Mouse (Mus musculus) hindbrain, embryonic 13.5 days (tissue): ENCODE data around the gene Arhgef10l. TPM values are rescaled to one million over a fixed set of nuclear protein-coding genes. Genes with fewer than 3 reads are reported as not detected.
"Not testable (repeated sequence)": the region's sequence is repeated elsewhere in the genome, so short reads cannot be mapped to it uniquely, and the experiment has no call there.

Experiments used
- ATAC-seq: fragments of 200-750 bp; cut with Nextera tagmentation; 2 replicates; pipeline ENCODE4 v1.8.0; 2017; ENCODE audit warnings: moderate TSS enrichment; ENCODE audit not compliant: low FRiP score
- H3K27ac ChIP-seq: fragments of 300-500 bp; sonication (generic); 2 replicates; pipeline ENCODE4 v1.5.1; 2015; ENCODE audit warnings: inconsistent platforms, mild to moderate bottlenecking, moderate library complexity
- H3K27me3 ChIP-seq: fragments of 300-500 bp; sonication (generic); 2 replicates; pipeline ENCODE4 v1.6.1; 2015; ENCODE audit warnings: mild to moderate bottlenecking, inconsistent platforms
- H3K36me3 ChIP-seq: fragments of 300-500 bp; sonication (generic); 2 replicates; pipeline ENCODE4 v1.6.1; 2015; ENCODE audit warnings: mild to moderate bottlenecking, inconsistent platforms
- H3K4me1 ChIP-seq: fragments of 300-500 bp; sonication (generic); replicated peaks from 2 replicates; pipeline ENCODE4 v1.6.1; 2015; ENCODE audit warnings: inconsistent platforms
- H3K4me2 ChIP-seq: fragments of 300-500 bp; sonication (generic); 2 replicates; pipeline ENCODE4 v1.6.1; 2015; ENCODE audit warnings: inconsistent platforms, mild to moderate bottlenecking, moderate library complexity
- H3K4me3 ChIP-seq: fragments of 300-500 bp; sonication (generic); 2 replicates; pipeline ENCODE4 v1.5.1; 2015; ENCODE audit warnings: mild to moderate bottlenecking, inconsistent platforms
- H3K9ac ChIP-seq: fragments of 300-500 bp; sonication (generic); 2 replicates; pipeline ENCODE4 v1.6.1; 2015; ENCODE audit warnings: mild to moderate bottlenecking, inconsistent platforms
- H3K9me3 ChIP-seq: fragments of 300-500 bp; sonication (generic); 2 replicates; pipeline ENCODE4 v1.6.1; 2016; ENCODE audit warnings: inconsistent platforms
- WGBS: fragments of 180-500 bp; shearing (Covaris S2); methylation state at CpG from one replicate; pipeline ENCODE4 v1.1.7; 2015; 5-methylcytosine and 5-hydroxymethylcytosine counted together
- polyA plus RNA-seq: library from polyadenylated mRNA; unstranded; fragments of >200 nt; fragmentation: Nextera tagmentation; extraction: Ambion mirVana; gene quantifications from 2 replicates; pipeline ENCODE4 v1.2.1, GENCODE M21; 2015

Gene Arhgef10l
- polyA plus RNA-seq, 1 experiment from 2014 or later: 23.2 TPM

DNA sequence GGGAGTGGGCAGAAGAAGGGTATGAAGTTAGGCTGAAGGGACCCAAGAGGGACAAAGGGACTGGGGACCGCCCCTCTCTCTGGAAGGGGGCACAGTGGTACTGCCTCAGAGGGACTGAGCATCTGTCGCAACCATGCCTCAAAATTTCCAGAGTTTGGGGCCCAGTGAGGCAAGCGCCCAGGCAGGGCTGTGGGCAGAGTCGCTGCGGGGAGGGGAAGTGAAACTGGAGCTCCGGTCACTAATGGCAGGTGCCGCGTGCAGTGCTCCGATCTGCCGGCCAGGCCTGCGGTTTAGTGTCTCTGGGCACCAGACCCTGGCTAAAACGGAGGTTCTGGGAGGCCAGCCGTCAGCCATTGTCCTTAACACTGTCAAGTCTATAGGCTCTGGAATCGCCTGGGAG, 99.0 kb downstream of the Arhgef10l start:
- Histone ChIP-seq H3K9me3 (peaks cover under 1% of the 10 kb centered on the region; the same call in 1 of the 2 replicates), H3K4me1 (peaks cover 9% of the 10 kb centered on the region; the same call in 1 of the 2 replicates), H3K4me2 (no peak overlapping the region), H3K27ac (no peak overlapping the region), H3K9ac (no peak overlapping the region), H3K36me3 (peaks cover 94% of the 10 kb centered on the region), H3K4me3 (no peak overlapping the region), H3K27me3 (no peaks in the 10 kb centered on the region)
- no peak for ATAC-seq
- 91% methylated on average over 14 of the region's 14 CpGs for WGBS

DNA sequence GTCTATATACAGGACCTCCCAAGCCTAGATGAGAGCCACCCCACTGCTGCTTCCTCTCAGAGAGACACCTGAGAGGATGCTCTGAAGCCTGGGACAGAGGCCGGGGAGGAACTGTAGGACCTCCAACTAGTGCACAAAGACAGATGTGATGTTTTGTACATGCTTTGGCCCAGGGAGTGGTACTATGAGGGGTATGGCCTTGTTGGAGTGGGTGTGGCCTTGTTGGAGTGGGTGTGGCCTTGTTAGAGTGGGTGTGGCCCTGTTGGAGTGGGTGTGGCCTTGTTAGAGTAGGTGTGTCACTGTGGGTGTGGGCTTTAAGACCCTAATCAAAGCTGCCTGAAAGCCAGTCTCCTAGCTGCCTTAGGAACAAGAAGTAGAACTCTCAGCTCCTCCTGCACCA, 101.4 kb downstream of the Arhgef10l start:
- H3K9ac ChIP-seq, H3K27me3 ChIP-seq, H3K27ac ChIP-seq, H3K4me1 ChIP-seq, H3K4me2 ChIP-seq, H3K4me3 ChIP-seq, ATAC-seq, H3K9me3 ChIP-seq: not testable (repeated sequence)
- peaks cover 95% of the 10 kb centered on the region for H3K36me3 ChIP-seq
- WGBS: 78% methylated on average over 1 of the region's 1 CpGs

DNA sequence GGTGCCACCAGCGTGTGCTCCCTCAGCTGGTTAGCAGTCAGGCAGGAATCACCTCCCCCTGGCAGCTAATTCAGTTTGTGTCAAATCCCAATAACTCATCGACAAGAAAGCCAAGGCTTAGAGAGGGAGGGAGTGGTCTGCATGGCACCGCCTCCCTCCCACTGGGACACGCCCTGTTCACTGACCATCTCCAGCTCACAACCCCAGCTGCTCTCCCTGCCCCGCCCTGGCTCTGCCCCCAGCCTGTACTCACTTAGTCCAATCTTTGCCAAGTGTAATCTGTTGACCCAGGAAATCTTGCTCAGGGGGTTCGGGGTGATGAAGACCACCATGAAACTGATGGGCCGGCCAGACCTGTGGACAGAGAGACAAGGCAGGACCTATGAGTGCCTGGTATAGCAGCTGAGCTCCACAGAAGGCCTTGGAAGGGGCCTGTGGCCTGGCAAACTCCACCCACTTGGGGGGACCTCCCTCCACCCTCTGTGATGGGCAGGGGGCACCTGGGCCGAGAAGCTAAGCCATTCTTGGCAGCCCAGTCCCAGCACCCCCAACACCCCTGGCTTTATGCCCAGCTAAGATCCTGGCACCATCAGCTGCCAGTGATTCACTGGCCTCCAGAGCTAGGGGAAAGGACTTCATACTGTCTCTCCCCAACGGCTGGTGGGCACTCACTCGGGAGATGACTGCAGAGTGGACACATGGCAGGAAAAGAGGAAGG, 103.2 kb downstream of the Arhgef10l start:
- H3K4me3 ChIP-seq: no peak overlapping the region
- no peak overlapping the region for H3K4me2 ChIP-seq
- no peak overlapping the region for H3K9ac ChIP-seq
- ATAC-seq: peak; percentile 51; the same call in 1 of the 2 replicates
- H3K9me3 ChIP-seq: peaks cover 6% of the 10 kb centered on the region
- WGBS: 75% methylated on average over 10 of the region's 10 CpGs
- H3K27me3 ChIP-seq: no peaks in the 10 kb centered on the region
- H3K27ac ChIP-seq: peak overlapping the region; percentile 67
- peaks cover 92% of the 10 kb centered on the region for H3K36me3 ChIP-seq
- H3K4me1 ChIP-seq: peaks cover 9% of the 10 kb centered on the region; the same call in 1 of the 2 replicates

DNA sequence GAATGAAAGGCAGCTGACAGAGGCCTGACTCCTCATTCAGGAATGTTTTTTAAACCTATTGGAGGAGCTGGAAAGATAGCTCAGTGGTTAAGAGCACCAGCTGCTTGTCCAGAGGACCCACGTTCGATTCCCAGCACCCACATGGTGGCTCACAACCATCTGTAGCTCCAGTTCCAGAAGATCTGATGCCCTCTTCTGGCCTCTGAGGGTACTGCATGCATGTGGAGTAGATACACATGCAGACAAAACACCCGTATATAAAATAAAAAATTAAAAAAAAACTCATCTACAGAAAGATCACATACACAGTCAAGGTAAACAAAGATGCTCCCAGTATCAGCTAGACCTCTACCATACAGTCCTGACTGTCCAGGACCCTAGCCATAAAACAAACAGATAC, 104.1 kb downstream of the Arhgef10l start:
- Histone ChIP-seq H3K9me3 (peaks cover 6% of the 10 kb centered on the region), H3K4me1 (peaks cover 11% of the 10 kb centered on the region; the same call in 1 of the 2 replicates), H3K4me3 (no peak overlapping the region), H3K27me3 (no peaks in the 10 kb centered on the region), H3K4me2 (no peak overlapping the region), H3K36me3 (peaks cover 92% of the 10 kb centered on the region), H3K27ac (no peak overlapping the region), H3K9ac (no peak overlapping the region)
- no peak for ATAC-seq
- WGBS: 98% methylated on average over 3 of the region's 3 CpGs

DNA sequence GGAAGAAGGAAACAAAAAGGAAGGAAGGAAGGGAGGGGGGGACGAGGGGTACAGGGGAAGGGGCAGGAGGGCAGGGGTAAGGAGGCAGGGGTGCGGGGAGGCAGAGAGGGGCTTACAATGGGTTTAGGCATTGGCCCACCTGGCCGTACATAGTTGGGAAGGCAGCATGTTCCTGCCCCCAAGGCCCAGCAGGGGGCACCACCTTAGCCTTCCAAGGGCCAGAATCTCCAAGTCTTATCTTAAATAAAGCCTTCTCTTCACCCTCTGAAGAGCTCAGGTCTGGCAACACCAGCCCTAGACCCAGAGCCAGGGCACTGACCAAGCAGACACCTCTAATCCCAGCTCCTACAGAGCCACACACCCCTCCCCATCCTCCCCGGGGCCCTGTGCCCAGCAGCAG, 106.0 kb downstream of the Arhgef10l start:
- Histone ChIP-seq H3K9ac (no peak overlapping the region), H3K27me3 (no peaks in the 10 kb centered on the region), H3K4me1 (peaks cover 23% of the 10 kb centered on the region), H3K4me2 (no peak overlapping the region), H3K36me3 (peaks cover 87% of the 10 kb centered on the region), H3K27ac (no peak overlapping the region), H3K4me3 (no peak overlapping the region), H3K9me3 (peaks cover 6% of the 10 kb centered on the region)
- no peak for ATAC-seq
- WGBS: 88% methylated on average over 4 of the region's 4 CpGs

DNA sequence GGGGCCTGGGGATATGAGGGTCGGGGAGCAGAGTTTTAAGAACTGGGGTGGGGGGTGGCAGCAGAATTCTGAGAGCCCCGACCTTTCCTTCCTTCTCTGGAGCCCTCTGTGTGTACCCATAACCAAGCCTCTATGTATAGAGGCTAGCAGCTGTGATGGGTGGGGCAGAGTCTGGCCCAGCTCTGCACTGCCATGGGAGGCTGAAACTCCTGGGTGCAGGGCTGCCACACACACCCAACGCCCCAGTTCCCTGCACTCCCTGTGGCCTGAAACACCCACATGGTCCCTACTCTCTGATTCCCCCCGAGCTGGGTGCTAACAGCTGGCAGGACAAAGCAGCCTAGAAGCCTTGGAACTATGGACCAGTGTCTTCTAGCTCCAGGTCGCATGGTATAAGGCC, 107.6 kb downstream of the Arhgef10l start:
- no peak for ATAC-seq
- WGBS: 85% methylated on average over 5 of the region's 5 CpGs
- no peak overlapping the region for H3K27ac ChIP-seq
- no peaks in the 10 kb centered on the region for H3K27me3 ChIP-seq
- H3K4me2 ChIP-seq: no peak overlapping the region
- H3K9me3 ChIP-seq: peaks cover 6% of the 10 kb centered on the region
- no peak overlapping the region for H3K4me3 ChIP-seq
- no peak overlapping the region for H3K9ac ChIP-seq
- H3K4me1 ChIP-seq: peaks cover 17% of the 10 kb centered on the region
- peaks cover 82% of the 10 kb centered on the region for H3K36me3 ChIP-seq

DNA sequence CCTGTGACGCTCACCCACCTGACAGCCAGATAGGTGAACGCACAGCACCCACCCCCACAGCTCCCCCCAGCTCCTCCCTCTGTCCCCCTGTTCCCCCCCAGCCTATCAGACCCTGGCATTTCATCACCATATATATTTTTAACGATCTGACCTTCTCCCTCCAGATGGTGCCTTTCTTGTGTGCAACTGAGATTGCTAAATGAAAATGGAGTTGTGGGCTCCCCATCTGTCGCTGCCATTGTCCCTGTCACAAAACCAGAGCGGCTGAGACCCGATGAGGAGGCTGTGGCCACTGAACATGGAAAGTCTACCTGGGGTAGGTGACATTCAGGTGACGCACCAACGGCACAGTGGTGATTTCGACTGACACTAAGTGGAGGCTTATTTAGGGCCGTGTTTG, 109.3 kb downstream of the Arhgef10l start:
- ATAC-seq: no peak
- H3K4me2 ChIP-seq: no peak overlapping the region
- WGBS: 67% methylated on average over 10 of the region's 10 CpGs
- H3K9me3 ChIP-seq: peaks cover 3% of the 10 kb centered on the region
- peaks cover 82% of the 10 kb centered on the region for H3K36me3 ChIP-seq
- H3K27me3 ChIP-seq: no peaks in the 10 kb centered on the region
- no peak overlapping the region for H3K9ac ChIP-seq
- peaks cover 17% of the 10 kb centered on the region; the same call in 1 of the 2 replicates for H3K4me1 ChIP-seq
- H3K4me3 ChIP-seq: no peak overlapping the region
- H3K27ac ChIP-seq: peak overlapping the region; percentile 10; the same call in 1 of the 2 replicates

DNA sequence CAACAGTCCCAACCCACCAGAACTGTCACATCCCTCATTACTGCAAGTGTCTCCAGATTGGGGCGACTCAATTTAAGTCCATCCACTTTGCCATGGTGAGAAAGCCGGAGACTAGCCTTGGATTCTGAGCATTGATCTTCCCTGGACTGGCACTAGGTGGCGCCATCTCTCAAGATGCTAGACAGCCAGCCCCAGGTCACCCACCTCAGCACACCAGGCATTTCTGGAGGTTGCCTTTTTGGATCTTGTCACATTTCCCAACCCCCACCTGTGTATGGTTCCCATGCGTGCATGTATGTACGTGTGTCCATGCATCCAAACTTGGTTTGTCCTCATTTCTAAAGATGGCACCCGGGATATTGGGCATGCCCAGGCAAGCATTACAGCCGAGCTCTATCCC, 110.5 kb downstream of the Arhgef10l start:
- Histone ChIP-seq H3K4me1 (peaks cover 21% of the 10 kb centered on the region), H3K36me3 (peaks cover 82% of the 10 kb centered on the region), H3K27ac (peak overlapping the region; percentile 10; the same call in 1 of the 2 replicates), H3K9me3 (no peaks in the 10 kb centered on the region), H3K27me3 (no peaks in the 10 kb centered on the region), H3K4me2 (no peak overlapping the region), H3K4me3 (no peak overlapping the region), H3K9ac (no peak overlapping the region)
- no peak for ATAC-seq
- 51% methylated on average over 7 of the region's 7 CpGs for WGBS

DNA sequence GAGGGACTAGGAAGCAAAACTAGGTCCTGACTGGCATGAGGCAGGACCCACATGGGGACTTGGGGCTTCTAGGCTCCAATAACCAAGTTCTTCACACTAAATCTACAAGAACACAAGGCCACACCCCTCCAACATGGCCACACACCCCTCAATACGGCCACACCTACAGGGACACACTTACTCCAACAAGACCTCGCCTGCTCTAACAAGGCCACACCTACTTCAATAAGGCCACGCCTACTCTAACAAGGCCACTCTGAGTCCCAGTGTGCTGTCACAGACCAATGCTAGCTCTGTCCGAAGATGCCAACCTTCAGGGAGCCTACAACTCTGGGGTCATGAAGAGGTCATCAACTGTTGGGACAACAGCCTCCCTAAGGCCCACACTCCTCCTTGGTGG, 111.3 kb downstream of the Arhgef10l start:
- Histone ChIP-seq H3K27ac (no peak overlapping the region), H3K9me3 (no peaks in the 10 kb centered on the region), H3K27me3 (no peaks in the 10 kb centered on the region), H3K4me2 (no peak overlapping the region), H3K9ac (no peak overlapping the region), H3K4me3 (no peak overlapping the region), H3K36me3 (peaks cover 84% of the 10 kb centered on the region), H3K4me1 (peaks cover 28% of the 10 kb centered on the region)
- 83% methylated on average over 4 of the region's 4 CpGs for WGBS
- no peak for ATAC-seq

DNA sequence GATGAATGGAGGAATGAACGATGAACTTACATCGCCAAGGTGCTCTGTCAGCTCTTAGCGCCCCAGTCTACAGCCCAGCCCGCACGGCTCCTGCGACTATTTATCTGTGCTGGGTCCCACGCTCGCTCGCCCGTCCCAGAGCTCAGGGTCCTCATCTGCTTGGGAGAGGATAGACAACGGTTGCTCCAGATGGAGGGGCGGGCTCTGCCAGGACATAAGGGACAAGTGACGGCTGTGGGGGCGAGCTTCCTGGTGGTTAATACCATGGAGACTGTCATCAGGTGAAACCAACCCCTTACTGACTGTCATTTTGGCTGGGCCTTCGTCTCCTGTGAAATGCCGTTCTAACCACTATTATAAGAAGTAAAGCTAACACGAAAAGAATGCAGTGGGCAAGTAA, 114.0 kb downstream of the Arhgef10l start:
- Histone ChIP-seq H3K4me3 (no peak overlapping the region), H3K9ac (no peak overlapping the region), H3K9me3 (no peaks in the 10 kb centered on the region), H3K4me1 (peaks cover 32% of the 10 kb centered on the region), H3K27ac (no peak overlapping the region), H3K27me3 (no peaks in the 10 kb centered on the region), H3K36me3 (peaks cover 71% of the 10 kb centered on the region), H3K4me2 (no peak overlapping the region)
- WGBS: 90% methylated on average over 17 of the region's 17 CpGs
- no peak for ATAC-seq

DNA sequence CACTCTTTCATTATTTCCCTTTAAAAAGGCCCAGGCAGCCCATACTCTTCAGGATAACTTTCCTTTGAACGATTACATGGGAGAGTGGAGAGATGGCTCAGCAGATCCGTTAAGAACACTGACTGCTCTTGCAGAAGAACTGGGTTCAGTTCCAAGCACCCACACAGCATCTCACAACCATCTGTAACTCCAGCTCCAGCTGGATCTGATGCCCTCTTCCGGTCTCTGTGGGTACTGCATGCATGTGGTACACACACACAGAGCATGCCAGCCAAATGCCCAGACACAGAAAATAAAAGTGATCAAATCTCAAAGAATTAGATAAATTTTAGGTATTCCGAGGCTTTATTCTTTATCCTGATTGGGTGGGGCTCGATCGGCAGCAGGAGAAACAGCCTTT, 115.1 kb downstream of the Arhgef10l start:
- H3K4me1 ChIP-seq: peaks cover 21% of the 10 kb centered on the region
- no peaks in the 10 kb centered on the region for H3K27me3 ChIP-seq
- no peak for ATAC-seq
- WGBS: 92% methylated on average over 6 of the region's 6 CpGs
- peak overlapping the region; percentile 73 for H3K27ac ChIP-seq
- no peak overlapping the region for H3K4me2 ChIP-seq
- H3K9me3 ChIP-seq: no peaks in the 10 kb centered on the region
- H3K4me3 ChIP-seq: no peak overlapping the region
- H3K9ac ChIP-seq: no peak overlapping the region
- H3K36me3 ChIP-seq: peaks cover 62% of the 10 kb centered on the region

DNA sequence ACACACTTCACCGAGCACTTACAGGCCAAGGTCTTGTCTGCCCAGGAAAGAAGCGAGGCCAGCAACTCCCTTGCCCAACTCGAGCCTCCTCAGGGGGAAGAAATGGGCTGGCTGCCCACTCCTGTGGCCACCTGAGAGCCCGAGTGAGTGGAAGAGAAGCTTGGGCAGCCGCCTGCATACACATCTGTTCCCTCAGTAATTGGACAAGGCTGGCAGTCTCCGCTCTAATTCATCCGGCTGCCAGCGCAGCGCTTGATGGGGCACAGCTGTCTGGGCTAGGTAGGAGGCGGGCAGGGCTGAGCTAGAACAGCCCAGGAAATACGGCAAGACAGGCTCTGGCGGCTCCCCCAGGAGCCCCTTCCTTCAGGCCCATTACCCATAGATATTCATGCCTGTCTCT, 115.8 kb downstream of the Arhgef10l start:
- peak; percentile 49 for ATAC-seq
- Histone ChIP-seq H3K9me3 (no peaks in the 10 kb centered on the region), H3K4me1 (peaks cover 17% of the 10 kb centered on the region), H3K4me3 (no peak overlapping the region), H3K9ac (no peak overlapping the region), H3K4me2 (no peak overlapping the region), H3K27me3 (no peaks in the 10 kb centered on the region), H3K36me3 (peaks cover 63% of the 10 kb centered on the region), H3K27ac (peak overlapping the region; percentile 73)
- 54% methylated on average over 12 of the region's 12 CpGs for WGBS

DNA sequence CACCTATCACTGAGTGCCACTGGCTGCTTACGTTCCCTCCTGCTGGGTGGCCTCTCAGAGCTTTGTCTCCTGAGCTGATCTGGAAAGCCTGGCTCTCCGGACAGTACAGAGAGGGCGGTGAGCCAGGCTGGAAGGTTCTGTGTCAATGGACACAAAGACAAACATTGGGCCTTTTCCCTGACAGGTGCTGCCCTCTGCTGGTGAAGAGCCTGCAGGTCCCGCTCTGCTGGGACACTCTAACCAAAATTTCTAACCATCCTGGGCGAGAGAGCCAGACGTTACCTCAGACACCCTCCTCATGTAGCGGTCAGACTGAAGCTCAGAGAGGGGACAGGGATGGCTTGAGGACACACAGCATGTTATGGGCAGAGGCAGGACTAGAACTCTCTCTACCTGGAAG, 118.3 kb downstream of the Arhgef10l start:
- no peaks in the 10 kb centered on the region for H3K9me3 ChIP-seq
- H3K4me1 ChIP-seq: peaks cover 17% of the 10 kb centered on the region
- H3K36me3 ChIP-seq: peaks cover 65% of the 10 kb centered on the region
- no peak overlapping the region for H3K9ac ChIP-seq
- H3K4me3 ChIP-seq: no peak overlapping the region
- H3K27me3 ChIP-seq: no peaks in the 10 kb centered on the region
- WGBS: 36% methylated on average over 7 of the region's 7 CpGs
- 0 out of 2 replicates have a peak, but pooled peaks have one; percentile 9 for ATAC-seq
- H3K27ac ChIP-seq: peak overlapping the region; percentile 55; the same call in 1 of the 2 replicates
- H3K4me2 ChIP-seq: no peak overlapping the region
